Mouse (Mus musculus): Measurements from ENCODE around the gene Sapcd2. TPM values are rescaled to one million over a fixed set of nuclear protein-coding genes. Genes with fewer than 3 reads are reported as not detected.

Gene Sapcd2
- polyA plus RNA-seq, 1 experiment from 2014 or later: 9.6 TPM

- no peak for ATAC-seq (ENCODE audit: low FRiP score)
- WGBS: 71% methylated on average over 5 of the region's 5 CpGs
These were observed 19.1 kb downstream of the Sapcd2 start for GRCm38 (mm10) chr2:25391266-25391665.

DNA sequence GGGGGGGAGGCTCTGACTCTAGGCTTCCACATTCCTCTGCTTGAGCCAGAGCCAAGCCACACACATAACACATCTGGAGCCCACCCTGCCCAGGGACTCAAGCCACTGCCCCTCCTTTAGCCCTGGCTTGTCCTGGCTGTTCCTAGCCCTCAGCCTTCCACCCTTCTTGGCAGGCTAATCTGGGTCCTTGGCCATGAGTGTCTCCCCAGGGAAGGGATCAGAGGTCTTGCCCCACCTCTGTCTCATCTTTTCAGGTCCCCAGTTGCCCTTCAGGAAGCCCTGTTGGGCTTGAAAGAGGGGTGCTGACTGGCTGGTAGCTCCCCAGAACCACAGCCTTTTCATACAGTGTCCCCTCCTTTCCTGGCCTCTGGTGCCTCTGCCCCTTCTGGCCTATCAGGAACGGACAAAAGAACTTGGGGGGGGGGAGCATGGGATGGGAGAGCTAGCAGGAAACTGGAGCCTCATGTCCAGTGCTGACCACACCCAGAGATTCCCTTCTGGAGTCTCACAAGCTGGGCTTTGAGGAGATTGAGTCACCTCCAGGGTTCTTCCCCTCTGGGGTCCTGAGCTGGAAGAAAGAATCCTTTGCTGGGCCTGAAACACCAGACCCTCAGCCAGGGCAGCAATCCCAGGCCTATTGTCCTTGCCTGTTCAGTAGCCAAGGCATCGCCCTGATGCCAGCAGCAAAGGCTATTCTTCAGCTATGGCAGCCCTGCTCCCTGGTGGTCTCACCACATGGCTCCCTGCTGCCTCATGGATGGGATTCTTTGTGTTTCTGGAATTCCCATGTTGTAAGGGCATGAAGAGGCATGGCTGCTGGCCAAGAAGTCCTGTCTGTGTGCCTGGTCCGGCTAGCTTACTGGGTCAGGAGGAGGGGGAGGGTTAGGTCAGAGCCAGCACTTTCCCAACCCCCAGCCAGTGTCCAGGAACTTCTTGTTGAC lies 22.4 kb downstream of the Sapcd2 start:
- peaks cover 24% of the 10 kb centered on the region for H3K4me1 ChIP-seq (replicated peaks)
- H3K9me3 ChIP-seq: no peaks in the 10 kb centered on the region
- 30% methylated on average over 3 of the region's 3 CpGs for WGBS
- no peak overlapping the region for H3K4me3 ChIP-seq
- H3K9ac ChIP-seq: no peak overlapping the region
- H3K27ac ChIP-seq: no peak overlapping the region
- 0 out of 2 replicates have a peak, but pooled peaks have one; percentile 32 for ATAC-seq (ENCODE audit: low FRiP score)
- no peak overlapping the region for H3K4me2 ChIP-seq
- peaks cover 74% of the 10 kb centered on the region for H3K27me3 ChIP-seq
- H3K36me3 ChIP-seq: no peaks in the 10 kb centered on the region

More at GRCm38 (mm10) chr2:25391266-25391665, 19.1 kb downstream of the Sapcd2 start:
- Histone ChIP-seq H3K4me1 (replicated peaks) (peaks cover 22% of the 10 kb centered on the region), H3K36me3 (no peaks in the 10 kb centered on the region), H3K27ac (no peak overlapping the region), H3K4me2 (no peak overlapping the region), H3K9ac (no peak overlapping the region), H3K27me3 (peaks cover 44% of the 10 kb centered on the region), H3K4me3 (no peak overlapping the region), H3K9me3 (no peaks in the 10 kb centered on the region)

DNA sequence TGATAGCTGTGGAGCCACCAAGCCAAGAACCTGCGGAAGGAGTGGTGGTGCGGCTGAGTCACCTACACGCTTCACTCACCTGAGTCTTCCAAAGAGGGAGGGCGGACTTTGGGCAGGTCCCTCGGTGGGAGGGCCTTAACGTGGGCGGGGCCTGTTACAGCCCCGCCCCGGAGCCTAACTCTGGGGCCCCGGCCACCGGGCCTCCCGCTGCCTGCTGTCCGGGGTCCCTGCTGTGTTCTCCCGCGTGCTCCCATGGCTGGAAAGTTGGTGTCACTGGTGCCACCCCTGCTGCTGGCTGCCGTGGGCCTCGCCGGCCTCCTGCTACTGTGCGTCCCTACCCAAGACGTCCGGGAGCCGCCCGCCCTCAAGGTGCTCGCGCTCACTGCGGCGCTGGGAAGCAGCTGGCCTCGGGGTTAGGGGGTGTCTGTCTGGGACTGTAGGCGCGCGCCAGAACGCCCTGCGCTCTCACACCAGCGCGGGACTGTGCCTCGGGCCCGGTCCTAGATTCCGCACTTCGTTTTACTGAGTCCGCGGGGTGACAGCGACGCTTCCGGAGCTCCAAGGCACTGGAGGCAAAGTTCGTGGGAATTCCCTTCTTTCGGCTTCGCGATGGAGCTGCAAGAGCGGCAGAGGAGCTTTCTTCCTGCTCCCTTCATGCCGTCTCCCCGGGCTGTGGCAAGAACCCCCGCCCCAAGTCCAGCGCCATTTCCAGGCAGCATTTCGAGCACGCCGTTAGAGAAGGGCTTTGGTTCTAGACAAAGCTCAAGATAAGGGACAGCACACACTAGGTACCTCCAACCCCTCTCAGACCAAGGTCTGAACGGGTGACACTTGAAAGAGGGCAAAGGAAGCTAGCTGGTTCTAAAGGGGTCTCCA lies 23.8 kb downstream of the Sapcd2 start, which contains the start of gene Entpd2:
Gene Entpd2 (plus strand): TSS at position 154 of the 876 bp plus-strand sequence.
- WGBS: 1% methylated on average over 57 of the region's 57 CpGs
- H3K27ac ChIP-seq: no peak within 1 kb of the TSS
- H3K4me3 ChIP-seq: peak within 1 kb of the TSS; percentile 36
- H3K4me2 ChIP-seq: peak within 1 kb of the TSS; percentile 61
- H3K9me3 ChIP-seq: no peaks in the 10 kb centered on the region
- peaks cover 88% of the 10 kb centered on the region for H3K27me3 ChIP-seq
- ATAC-seq (ENCODE audit: low FRiP score): no peak
- peaks cover 32% of the 10 kb centered on the region for H3K4me1 ChIP-seq (replicated peaks)
- no peaks in the 10 kb centered on the region for H3K36me3 ChIP-seq
- peak within 1 kb of the TSS; percentile 64 for H3K9ac ChIP-seq

DNA sequence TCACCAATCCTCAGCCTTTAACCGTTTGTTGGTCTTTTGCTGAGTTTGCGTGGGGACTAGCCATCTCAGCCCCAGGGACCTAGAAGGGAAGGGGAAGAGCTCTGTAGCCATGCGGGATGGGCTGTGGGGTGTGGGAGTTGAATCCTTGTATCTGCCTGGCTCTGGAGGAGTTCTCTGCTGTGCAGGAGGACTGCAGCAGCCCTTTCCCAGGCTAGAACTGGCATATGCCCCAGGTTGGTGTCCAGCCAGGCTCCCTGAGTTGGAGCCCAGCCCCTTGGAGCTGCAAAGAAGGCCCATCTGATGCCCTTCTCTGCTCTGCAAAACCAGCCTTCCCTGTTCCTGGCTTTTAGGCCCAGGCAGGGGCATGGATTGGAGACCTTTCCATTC lies 24.5 kb downstream of the Sapcd2 start:
- no peaks in the 10 kb centered on the region for H3K36me3 ChIP-seq
- no peak overlapping the region for H3K27ac ChIP-seq
- 34% methylated on average over 3 of the region's 3 CpGs for WGBS
- peak overlapping the region; percentile 61 for H3K4me2 ChIP-seq
- peaks cover 92% of the 10 kb centered on the region for H3K27me3 ChIP-seq
- H3K4me3 ChIP-seq: peak overlapping the region; percentile 36; the same call in 1 of the 2 replicates
- H3K9ac ChIP-seq: no peak overlapping the region
- peaks cover 33% of the 10 kb centered on the region for H3K4me1 ChIP-seq (replicated peaks)
- H3K9me3 ChIP-seq: no peaks in the 10 kb centered on the region
- no peak for ATAC-seq (ENCODE audit: low FRiP score)

GRCm38 (mm10) chr2:25397010-25397409 lies 24.9 kb downstream of the Sapcd2 start:
- H3K4me1 ChIP-seq (replicated peaks): peaks cover 34% of the 10 kb centered on the region
- no peak overlapping the region for H3K4me2 ChIP-seq
- H3K9me3 ChIP-seq: no peaks in the 10 kb centered on the region
- WGBS: 50% methylated on average over 1 of the region's 1 CpGs
- H3K36me3 ChIP-seq: no peaks in the 10 kb centered on the region
- no peak overlapping the region for H3K4me3 ChIP-seq
- no peak for ATAC-seq (ENCODE audit: low FRiP score)
- H3K27me3 ChIP-seq: peaks cover 92% of the 10 kb centered on the region
- no peak overlapping the region for H3K27ac ChIP-seq
- H3K9ac ChIP-seq: no peak overlapping the region

- H3K9me3 ChIP-seq: no peaks in the 10 kb centered on the region
These were observed 25.9 kb downstream of the Sapcd2 start for GRCm38 (mm10) chr2:25398065-25398464.

DNA sequence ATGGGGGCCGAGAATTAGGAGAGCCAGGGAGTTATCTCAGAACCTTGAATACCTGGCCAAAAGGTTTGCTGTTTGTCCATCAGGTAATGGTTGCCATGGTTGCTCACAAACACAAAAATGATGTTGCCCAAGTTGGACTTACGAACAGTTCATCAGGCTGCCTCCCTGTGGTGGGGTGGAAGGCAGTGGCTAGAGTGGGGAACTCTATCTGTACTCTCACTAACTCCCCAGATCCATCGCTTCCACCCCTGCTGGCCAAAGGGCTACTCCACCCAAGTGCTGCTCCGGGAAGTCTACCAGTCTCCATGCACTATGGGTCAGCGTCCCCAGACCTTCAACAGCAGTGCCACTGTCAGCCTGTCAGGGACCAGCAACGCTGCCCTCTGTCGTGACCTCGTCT lies 26.9 kb downstream of the Sapcd2 start, which contains the start of gene Npdc1:
Gene Npdc1 (plus strand): TSS at position 301 of the 400 bp plus-strand sequence.
- no peak within 1 kb of the TSS for H3K27ac ChIP-seq
- 67% methylated on average over 8 of the region's 8 CpGs for WGBS
- H3K9me3 ChIP-seq: no peaks in the 10 kb centered on the region
- ATAC-seq (ENCODE audit: low FRiP score): no peak
- H3K4me3 ChIP-seq: no peak within 1 kb of the TSS
- peak within 1 kb of the TSS; percentile 39; the same call in 1 of the 2 replicates for H3K9ac ChIP-seq
- H3K27me3 ChIP-seq: peaks cover 74% of the 10 kb centered on the region
- no peak within 1 kb of the TSS for H3K4me2 ChIP-seq
- H3K4me1 ChIP-seq (replicated peaks): peaks cover 41% of the 10 kb centered on the region
- H3K36me3 ChIP-seq: no peaks in the 10 kb centered on the region

More at GRCm38 (mm10) chr2:25398065-25398464, 25.9 kb downstream of the Sapcd2 start:
- H3K4me3 ChIP-seq: no peak overlapping the region
- H3K4me1 ChIP-seq (replicated peaks): peaks cover 38% of the 10 kb centered on the region
- peaks cover 82% of the 10 kb centered on the region for H3K27me3 ChIP-seq
- ATAC-seq (ENCODE audit: low FRiP score): no peak
- H3K4me2 ChIP-seq: no peak overlapping the region
- H3K27ac ChIP-seq: no peak overlapping the region
- H3K9ac ChIP-seq: no peak overlapping the region
- 94% methylated on average over 7 of the region's 7 CpGs for whole genome bisulfite sequencing
- no peaks in the 10 kb centered on the region for H3K36me3 ChIP-seq

DNA sequence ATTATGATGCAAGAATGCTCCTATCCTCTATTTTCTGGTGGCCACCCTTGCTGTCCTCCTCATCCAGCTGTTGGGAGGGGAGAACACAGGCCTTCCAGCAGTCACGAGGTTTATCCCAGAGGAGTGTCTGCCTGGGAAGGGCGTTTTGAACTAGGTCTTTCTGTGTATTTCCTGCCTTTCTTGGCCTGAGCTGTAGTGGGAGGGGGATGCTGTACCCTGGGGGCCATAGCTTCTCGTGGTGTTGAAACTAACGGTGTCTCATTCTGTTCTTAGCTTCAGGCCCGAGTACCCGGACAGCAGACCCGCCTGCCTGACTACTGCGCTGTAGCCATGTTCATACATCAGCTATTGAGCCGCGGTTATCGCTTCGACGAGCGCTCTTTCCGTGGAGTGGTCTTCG lies 28.2 kb downstream of the Sapcd2 start:
- peaks cover 61% of the 10 kb centered on the region for H3K27me3 ChIP-seq
- H3K4me1 ChIP-seq (replicated peaks): peaks cover 41% of the 10 kb centered on the region
- peak overlapping the region; percentile 33 for H3K4me3 ChIP-seq
- no peaks in the 10 kb centered on the region for H3K9me3 ChIP-seq
- no peaks in the 10 kb centered on the region for H3K36me3 ChIP-seq
- no peak for ATAC-seq (ENCODE audit: low FRiP score)
- H3K9ac ChIP-seq: peak overlapping the region; percentile 39; the same call in 1 of the 2 replicates
- no peak overlapping the region for H3K27ac ChIP-seq
- 22% methylated on average over 16 of the region's 16 CpGs for WGBS
- H3K4me2 ChIP-seq: peak overlapping the region; percentile 58

- peak overlapping the region; percentile 39 for H3K9ac ChIP-seq
- H3K4me3 ChIP-seq: peak overlapping the region; percentile 33
- H3K27ac ChIP-seq: no peak overlapping the region
- peaks cover 56% of the 10 kb centered on the region for H3K27me3 ChIP-seq
- peak overlapping the region; percentile 58 for H3K4me2 ChIP-seq
- H3K4me1 ChIP-seq (replicated peaks): peaks cover 41% of the 10 kb centered on the region
- ATAC-seq (ENCODE audit: low FRiP score): no peak
- no peaks in the 10 kb centered on the region for H3K36me3 ChIP-seq
- H3K9me3 ChIP-seq: no peaks in the 10 kb centered on the region
- WGBS: 2% methylated on average over 17 of the region's 17 CpGs
These were observed 28.6 kb downstream of the Sapcd2 start for GRCm38 (mm10) chr2:25400764-25401163.

- Histone ChIP-seq H3K4me1 (replicated peaks) (peaks cover 45% of the 10 kb centered on the region), H3K27me3 (peaks cover 39% of the 10 kb centered on the region), H3K4me3 (peak overlapping the region; percentile 73), H3K4me2 (peak overlapping the region; percentile 87), H3K27ac (peak overlapping the region; percentile 92), H3K9ac (peak overlapping the region; percentile 97), H3K9me3 (no peaks in the 10 kb centered on the region), H3K36me3 (peaks cover 15% of the 10 kb centered on the region)
- ATAC-seq (ENCODE audit: low FRiP score): peak; percentile 52
- WGBS: under 1% methylated on average over 13 of the region's 13 CpGs
These were observed 30.4 kb downstream of the Sapcd2 start for GRCm38 (mm10) chr2:25402377-25402971.

GRCm38 (mm10) chr2:25402972-25403601 lies 31.0 kb downstream of the Sapcd2 start:
- peak; percentile 78 for ATAC-seq (ENCODE audit: low FRiP score)
- WGBS: under 1% methylated on average over 52 of the region's 54 CpGs
- peak overlapping the region; percentile 87 for H3K4me2 ChIP-seq
- H3K9me3 ChIP-seq: no peaks in the 10 kb centered on the region
- H3K27ac ChIP-seq: peak overlapping the region; percentile 92
- H3K4me1 ChIP-seq (replicated peaks): peaks cover 45% of the 10 kb centered on the region
- H3K27me3 ChIP-seq: peaks cover 33% of the 10 kb centered on the region
- peak overlapping the region; percentile 97 for H3K9ac ChIP-seq
- H3K4me3 ChIP-seq: peak overlapping the region; percentile 73
- H3K36me3 ChIP-seq: peaks cover 21% of the 10 kb centered on the region
